Mouse (Mus musculus) Patski (cell line): ENCODE measurements at regions not wholly inside any gene's neighbourhood (a gene's known extent, or its start where the extent isn't known, plus 50 kb on each side); places are given as distances from the start of the nearest gene placed in this dataset.

ENCODE experiments used
- ATAC-seq: fragments of 100-300 bp; one replicate; pipeline ENCODE4 v1.8.0; 2021
- CTCF ChIA-PET: fragments of 350-600 bp; sonication (Branson Sonifier 250); formaldehyde crosslinking; loops from one replicate; lab custom pipeline; 2022; ENCODE audit warnings: inconsistent platforms; lab: Charles Lee
- POLR2A ChIA-PET: fragments of 350-600 bp; sonication (Branson Sonifier 250); formaldehyde crosslinking; loops from one replicate; lab custom pipeline; 2022; ENCODE audit warnings: antibody characterized with exemption, inconsistent platforms; lab: Charles Lee
- DNase-seq: peaks from one replicate; pipeline ENCODE4 v3.0.0-alpha.2; 2011; ENCODE audit warnings: low read depth, low spot score
- H3K27me3 ChIP-seq: fragments of 371-371 bp; one replicate; pipeline ENCODE4 v1.5.1; 2021
- CTCF ChIP-seq: fragments of 100-300 bp; IDR thresholded peaks from one replicate; pipeline ENCODE4 v1.5.1; 2021
- in situ Hi-C: fragments of 300-500 bp; cut with MboI; formaldehyde crosslinking; loops from 3 replicates; pipeline ENCODE4 v1.11.1; 2018; ENCODE audit warnings: low pct_unique_long_range_greater_than_20kb, mixed read lengths

GRCm38 (mm10) chr1:44957125-44957524, 354.2 kb upstream of the Col3a1 start:
- DNase-seq (no peak), ATAC-seq (no peak)
- TF ChIP-seq CTCF: no peak
- POLR2A ChIA-PET: no interaction called here
- CTCF ChIA-PET: no interaction called here
- in situ Hi-C loops: no loop called here
- peaks cover 4% of the 10 kb centered on the region for H3K27me3 ChIP-seq

- in situ Hi-C loops: no loop called here
- no peak for DNase-seq
- no peak for ATAC-seq
- no peaks in the 10 kb centered on the region for H3K27me3 ChIP-seq
- TF ChIP-seq CTCF: no peak
- ChIA-PET POLR2A (no interaction called here), CTCF (no interaction called here)
Measured at GRCm38 (mm10) chr1:44987171-44987570, 324.2 kb upstream of the Col3a1 start.

- ChIA-PET CTCF (no interaction called here), POLR2A (no interaction called here)
- ATAC-seq (no peak), DNase-seq (no peak)
- H3K27me3 ChIP-seq: peaks cover 19% of the 10 kb centered on the region
- in situ Hi-C loops: no loop called here
- TF ChIP-seq CTCF: no peak
Measured at GRCm38 (mm10) chr1:45020516-45020915, 290.8 kb upstream of the Col3a1 start.

GRCm38 (mm10) chr1:45021234-45021633, 290.1 kb upstream of the Col3a1 start:
- DNase-seq (no peak), ATAC-seq (no peak)
- H3K27me3 ChIP-seq: peaks cover 19% of the 10 kb centered on the region
- ChIA-PET POLR2A (no interaction called here), CTCF (no interaction called here)
- in situ Hi-C loops: no loop called here
- TF ChIP-seq CTCF: no peak

- no peak for TF ChIP-seq CTCF
- ChIA-PET POLR2A (no interaction called here), CTCF (no interaction called here)
- DNase-seq: peak; percentile 4
- peaks cover 19% of the 10 kb centered on the region for H3K27me3 ChIP-seq
- in situ Hi-C loops: no loop called here
- no peak for ATAC-seq
Measured at GRCm38 (mm10) chr1:45022146-45022841, 289.0 kb upstream of the Col3a1 start.

GRCm38 (mm10) chr1:45023336-45023735, 288.0 kb upstream of the Col3a1 start:
- no peak for DNase-seq
- in situ Hi-C loops: no loop called here
- H3K27me3 ChIP-seq: peaks cover 12% of the 10 kb centered on the region
- POLR2A ChIA-PET: no interaction called here
- no peak for TF ChIP-seq CTCF
- CTCF ChIA-PET: no interaction called here
- no peak for ATAC-seq

- H3K27me3 ChIP-seq: peaks cover 14% of the 10 kb centered on the region
- TF ChIP-seq CTCF: no peak
- ChIA-PET CTCF (no interaction called here), POLR2A (no interaction called here)
- no peak for DNase-seq
- ATAC-seq: no peak
- in situ Hi-C loops: no loop called here
Measured at GRCm38 (mm10) chr1:45031436-45032027, 279.8 kb upstream of the Col3a1 start.

- DNase-seq (no peak), ATAC-seq (no peak)
- in situ Hi-C loops: no loop called here
- POLR2A ChIA-PET: no interaction called here
- peaks cover 14% of the 10 kb centered on the region for H3K27me3 ChIP-seq
- TF ChIP-seq CTCF: no peak
- CTCF ChIA-PET: no interaction called here
Measured at GRCm38 (mm10) chr1:45033343-45033742, 278.0 kb upstream of the Col3a1 start.

GRCm38 (mm10) chr1:45041328-45041727, 270.0 kb upstream of the Col3a1 start:
- ATAC-seq (no peak), DNase-seq (no peak)
- peaks cover 7% of the 10 kb centered on the region for H3K27me3 ChIP-seq
- ChIA-PET CTCF (no interaction called here), POLR2A (no interaction called here)
- in situ Hi-C loops: no loop called here
- TF ChIP-seq CTCF: no peak

GRCm38 (mm10) chr1:45041815-45042214, 269.5 kb upstream of the Col3a1 start:
- no peak for TF ChIP-seq CTCF
- H3K27me3 ChIP-seq: peaks cover 7% of the 10 kb centered on the region
- ATAC-seq: no peak
- in situ Hi-C loops: no loop called here
- no peak for DNase-seq
- ChIA-PET CTCF (no interaction called here), POLR2A (no interaction called here)

GRCm38 (mm10) chr1:45043245-45043926, 268.0 kb upstream of the Col3a1 start:
- in situ Hi-C loops: no loop called here
- H3K27me3 ChIP-seq: peaks cover 7% of the 10 kb centered on the region
- ATAC-seq: no peak
- POLR2A ChIA-PET: no interaction called here
- DNase-seq: no peak
- CTCF ChIA-PET: no interaction called here
- TF ChIP-seq CTCF: no peak
